Mouse (Mus musculus) adrenal gland, adult 18-20 months (tissue): ENCODE data around the gene B4galt7. TPM values are rescaled to one million over a fixed set of nuclear protein-coding genes. Genes with fewer than 3 reads are reported as not detected.
"Not testable (repeated sequence)": the region's sequence is repeated elsewhere in the genome, so short reads cannot be mapped to it uniquely, and the experiment has no call there.

Experiments
- DNase-seq, 2 experiments: peaks; one replicate each; pipeline ENCODE4 v3.0.0; 2021 to 2022; ENCODE audit warnings: low spot score in 2 of 2
- long read RNA-seq, 2 experiments: library from polyadenylated mRNA; stranded (forward); transcript quantifications; one replicate each; pipeline ENCODE4 v2.0.0; 2021
- total RNA-seq, 2 experiments: library from RNA; stranded (reverse); gene quantifications; 1 replicate in 1 of 2; 2 replicates in 1 of 2; pipeline ENCODE4 v1.2.3; 2021

B4galt7 gene
- 10 to 100 TPM; 11.7 to 16.1 TPM for total RNA-seq
- long read RNA-seq, experiment 1, transcript B4galt7-201 (6 exons, 2,130 nt): major isoform, 19 of 27 reads
- long read RNA-seq, experiment 1, partial matches to known transcripts: 2 of 27 reads
- long read RNA-seq, experiment 1, other reads (novel, unspliced or antisense): 6 of 27 reads
- long read RNA-seq, experiment 2, transcript B4galt7-201 (6 exons, 2,130 nt): major isoform, 33 of 44 reads
- long read RNA-seq, experiment 2, partial matches to known transcripts: 5 of 44 reads
- long read RNA-seq, experiment 2, other reads (novel, unspliced or antisense): 4 of 44 reads

- peak; percentile 90 for DNase-seq
Measured at GRCm38 (mm10) chr13:55599566-55600540, at the start of gene B4galt7. Gene B4galt7 (plus strand): TSS chr13:55599896.

GRCm38 (mm10) chr13:55555921-55556320 is 43.8 kb upstream of the B4galt7 start:
- DNase-seq: no peak

GRCm38 (mm10) chr13:55557499-55557898 is 42.2 kb upstream of the B4galt7 start:
- no peak for DNase-seq

GRCm38 (mm10) chr13:55563266-55563879 is 36.3 kb upstream of the B4galt7 start:
- DNase-seq: no peak

- no peak for DNase-seq
Measured at GRCm38 (mm10) chr13:55567001-55567400, 32.7 kb upstream of the B4galt7 start.

GRCm38 (mm10) chr13:55567949-55568348 is 31.7 kb upstream of the B4galt7 start:
- DNase-seq: no peak

GRCm38 (mm10) chr13:55568524-55568923 is 31.2 kb upstream of the B4galt7 start:
- DNase-seq: not testable (repeated sequence)

- DNase-seq: peak; percentile 10 to 38
Measured at GRCm38 (mm10) chr13:55569726-55570285, 29.9 kb upstream of the B4galt7 start.

- DNase-seq: no peak
Measured at GRCm38 (mm10) chr13:55570286-55570973, 29.3 kb upstream of the B4galt7 start.

- DNase-seq: peak; percentile 96
Measured at GRCm38 (mm10) chr13:55571027-55571751, 28.5 kb upstream of the B4galt7 start, which contains the start of gene Fam193b. Gene Fam193b (minus strand): TSS chr13:55571120.

- DNase-seq: no peak
Measured at GRCm38 (mm10) chr13:55571977-55572376, 27.7 kb upstream of the B4galt7 start.

GRCm38 (mm10) chr13:55573432-55573831 is 26.3 kb upstream of the B4galt7 start, which contains the start of gene Tmed9:
Gene Tmed9 (plus strand): TSS chr13:55573732.
- no peak for DNase-seq

GRCm38 (mm10) chr13:55574321-55574720 is 25.4 kb upstream of the B4galt7 start:
- no peak for DNase-seq

GRCm38 (mm10) chr13:55575932-55576331 is 23.8 kb upstream of the B4galt7 start:
- DNase-seq: no peak

- DNase-seq: not testable (repeated sequence)
Measured at GRCm38 (mm10) chr13:55576872-55577271, 22.8 kb upstream of the B4galt7 start.

GRCm38 (mm10) chr13:55578086-55578485 is 21.6 kb upstream of the B4galt7 start:
- no peak for DNase-seq

- DNase-seq: no peak
Measured at GRCm38 (mm10) chr13:55591961-55592490, 7.7 kb upstream of the B4galt7 start.

GRCm38 (mm10) chr13:55592512-55593253 is 7.0 kb upstream of the B4galt7 start:
- DNase-seq: peak; percentile 94 to 95
